ENCODE assay signal across 9 mouse cellular contexts in the genomic region with DNA sequence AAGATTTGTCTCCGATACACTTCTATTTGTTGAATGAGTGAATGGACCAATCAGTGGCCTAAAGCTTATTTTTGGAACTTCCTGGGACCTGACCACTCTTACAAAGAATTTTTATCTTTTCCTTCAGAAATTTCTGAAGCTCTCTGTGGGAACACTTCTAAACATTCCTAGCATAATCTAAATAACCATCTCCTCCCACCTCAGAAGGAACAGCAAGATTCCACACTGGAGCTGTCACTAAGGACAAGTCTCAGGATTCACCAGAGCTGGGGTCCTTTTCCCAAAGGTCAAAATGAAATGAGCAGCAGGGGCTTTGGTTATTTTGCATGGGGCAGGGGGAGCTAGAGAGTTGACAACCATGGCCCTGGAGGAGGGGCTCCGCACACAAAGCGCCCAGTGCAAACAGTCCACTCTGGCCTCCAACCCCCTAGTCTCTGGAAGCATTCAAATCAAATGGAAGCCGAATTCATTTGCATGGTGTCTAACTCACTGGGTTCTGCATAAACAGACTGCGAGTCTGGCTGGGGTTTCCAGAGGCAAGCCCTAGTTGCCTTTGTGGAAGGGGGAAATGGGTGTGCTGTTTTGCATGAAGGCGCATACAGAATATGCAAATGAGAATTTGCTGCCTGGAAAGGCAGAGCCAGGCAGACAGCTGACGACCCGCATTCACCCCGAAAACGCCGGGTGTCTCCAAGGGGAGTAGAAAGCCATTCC. TPM values are rescaled to one million over a fixed set of nuclear protein-coding genes. Genes with fewer than 3 reads are reported as not detected.
A peak's percentile ranks its signal among the peaks of the same experiment; 100 is the strongest.
DNase-seq lines count a peak whose midpoint lies in the region; ATAC-seq lines count a peak whose summit lies in the region.
"Had no signal": no experiment of that assay in that cellular context is flagged by ENCODE, and none has a peak within 500 bp of the region (broad histone marks: within the 10 kb centered on the region; RNA-seq: fewer than 3 reads in every experiment).

No protein-coding gene starts in this region.

- H3K4me3 ChIP-seq in hindbrain, embryonic 12.5 days, result no peak overlapping the region
- no peak overlapping the region for H3K4me3 ChIP-seq in neural tube, embryonic 11.5 days (ENCODE audit: low read depth, low read length)

- H3K4me1 ChIP-seq in hindbrain, embryonic 12.5 days, result peaks cover 75% of the 10 kb centered on the region
- peaks cover 43% of the 10 kb centered on the region for H3K4me1 ChIP-seq in neural tube, embryonic 11.5 days (ENCODE audit: control insufficient read depth, insufficient read depth, low read length)

- WGBS in hindbrain, embryonic 12.5 days, result 7% methylated on average over 11 of the region's 11 CpGs
- WGBS in neural tube, embryonic 11.5 days, result 11% methylated on average over 11 of the region's 11 CpGs

- no peak overlapping the region for H3K9ac ChIP-seq in hindbrain, embryonic 12.5 days
- H3K9ac ChIP-seq in neural tube, embryonic 11.5 days (ENCODE audit: low read length), result no peak overlapping the region; the same call in 1 of the 2 replicates

- DNase-seq in kidney, postnatal 4 days, result peak; percentile 16 to 40
- no peak for DNase-seq in kidney, postnatal 36 days
- peak; percentile 87 for DNase-seq in embryo, embryonic 10.5 days (ENCODE audit: low spot score)
- peak; percentile 78 for DNase-seq in neural tube, embryonic 11.5 days (ENCODE audit: low spot score)
- DNase-seq in frontal cortex, postnatal 25 days (ENCODE audit: low spot score in 2 of 2), result no peak
- no peak for DNase-seq in thymus, postnatal 4 days
- DNase-seq in urinary bladder, postnatal 25 days (ENCODE audit: low spot score), result no peak
- DNase-seq: adrenal gland, postnatal 36 days had no signal

- H3K27me3 ChIP-seq in hindbrain, embryonic 12.5 days, result no peaks in the 10 kb centered on the region
- no peaks in the 10 kb centered on the region for H3K27me3 ChIP-seq in neural tube, embryonic 11.5 days (ENCODE audit: control insufficient read depth, insufficient read depth, low read length)

- peak; percentile 91 for ATAC-seq in hindbrain, embryonic 12.5 days (ENCODE audit: low FRiP score)
- ATAC-seq in neural tube, embryonic 11.5 days (ENCODE audit: insufficient read depth, low FRiP score, low TSS enrichment), result peak; percentile 92

- no peaks in the 10 kb centered on the region for H3K36me3 ChIP-seq in hindbrain, embryonic 12.5 days
- no peaks in the 10 kb centered on the region for H3K36me3 ChIP-seq in neural tube, embryonic 11.5 days (ENCODE audit: control insufficient read depth, insufficient read depth, low read length)

- no peaks in the 10 kb centered on the region for H3K9me3 ChIP-seq in hindbrain, embryonic 12.5 days (replicated peaks)
- H3K9me3 ChIP-seq in neural tube, embryonic 11.5 days (ENCODE audit: control insufficient read depth, low read length), result no peaks in the 10 kb centered on the region

- peak overlapping the region; percentile 32 for H3K4me2 ChIP-seq in hindbrain, embryonic 12.5 days (replicated peaks)
- peak overlapping the region; percentile 25 for H3K4me2 ChIP-seq in neural tube, embryonic 11.5 days (ENCODE audit: low read depth)

- H3K27ac ChIP-seq in hindbrain, embryonic 12.5 days, result peak overlapping the region; percentile 82
- peak overlapping the region; percentile 70 for H3K27ac ChIP-seq in neural tube, embryonic 11.5 days (ENCODE audit: low read depth, low read length)

RNA-seq across cellular contexts. Expression of gene Epha4, which starts 18.3 kb away (rescaled TPM):
- polyA plus RNA-seq in hindbrain, embryonic 12.5 days (2016; fragmentation: Nextera tagmentation; extraction: Ambion mirVana), result 34.5 and 37.0 TPM in 2 replicates
- polyA plus RNA-seq in neural tube, embryonic 11.5 days (2014; fragmentation: Nextera tagmentation; extraction: Ambion mirVana), result 23.1 and 26.6 TPM in 2 replicates

Comparison
In these comparisons a context has a peak if more than half of its experiments do, and no peak if none do; other contexts are left out.
1. DNase-seq: peak in kidney, postnatal 4 days (2 of 2), embryo, embryonic 10.5 days (single experiment) and neural tube, embryonic 11.5 days (single experiment); none in kidney, postnatal 36 days (0 of 2), frontal cortex, postnatal 25 days (0 of 2), thymus, postnatal 4 days (single experiment) and urinary bladder, postnatal 25 days (single experiment).